Mouse (Mus musculus) megakaryocyte, embryonic 14.5 days (primary cell): ENCODE measurements at regions not wholly inside any gene's neighbourhood (a gene's known extent, or its start where the extent isn't known, plus 50 kb on each side); places are given as distances from the start of the nearest gene placed in this dataset.

Source experiments
- H3K27me3 ChIP-seq: replicated peaks from 2 replicates; pipeline ENCODE3; 2012; ENCODE audit warnings: inconsistent platforms
- H3K36me3 ChIP-seq: replicated peaks from 2 replicates; pipeline ENCODE3; 2012; ENCODE audit warnings: low read length, inconsistent platforms, mixed read lengths
- H3K4me1 ChIP-seq: 2 replicates; pipeline ENCODE4 v1.6.1; 2012; ENCODE audit warnings: inconsistent platforms
- H3K4me3 ChIP-seq: replicated peaks from 2 replicates; pipeline ENCODE3; 2012; ENCODE audit warnings: moderate library complexity, mild to moderate bottlenecking, inconsistent platforms
- H3K9me3 ChIP-seq: 2 replicates; pipeline ENCODE4 v1.6.1; 2012; ENCODE audit warnings: inconsistent platforms
- FLI1 ChIP-seq: IDR thresholded peaks from 2 replicates; pipeline ENCODE4 v1.6.1; 2012; ENCODE audit warnings: low read length, inconsistent platforms, mixed read lengths
- GATA1 ChIP-seq: IDR thresholded peaks from 3 replicates; pipeline ENCODE4 v1.6.1; 2012; ENCODE audit warnings: mixed read lengths, low read length, inconsistent platforms, borderline replicate concordance

DNA sequence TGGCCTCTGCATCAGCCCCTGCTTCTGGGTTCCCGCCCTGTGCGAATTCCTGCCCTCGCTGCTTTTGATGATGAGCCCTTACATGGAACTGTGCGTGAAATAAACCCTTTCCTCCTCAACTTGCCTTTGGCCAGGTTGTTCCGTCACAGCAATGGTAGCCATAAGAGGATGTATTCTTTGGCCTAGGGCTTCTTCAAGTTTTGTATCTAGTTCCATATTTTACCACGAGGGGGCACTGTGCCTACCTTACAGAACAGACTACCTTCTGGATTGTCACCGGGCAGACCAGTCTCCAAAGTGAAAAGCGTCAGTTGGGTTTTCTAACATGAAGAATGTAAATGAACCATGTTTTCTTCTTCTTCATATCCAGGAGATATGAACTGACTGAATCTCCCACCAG lies 58.7 kb upstream of the Prkcq start:
- TF ChIP-seq FLI1 (no peak), GATA1 (no peak)

GRCm38 (mm10) chr2:11118625-11119024 lies 53.3 kb upstream of the Prkcq start:
- TF ChIP-seq GATA1 (no peak), FLI1 (no peak)
- Histone ChIP-seq H3K4me3 (no peak overlapping the region), H3K4me1 (peaks cover 67% of the 10 kb centered on the region), H3K9me3 (no peaks in the 10 kb centered on the region), H3K27me3 (no peaks in the 10 kb centered on the region), H3K36me3 (no peaks in the 10 kb centered on the region)

More for the DNA sequence above, 58.7 kb upstream of the Prkcq start:
- Histone ChIP-seq H3K4me3 (no peak overlapping the region), H3K36me3 (no peaks in the 10 kb centered on the region), H3K4me1 (peaks cover 52% of the 10 kb centered on the region), H3K9me3 (no peaks in the 10 kb centered on the region), H3K27me3 (no peaks in the 10 kb centered on the region)

- no peaks in the 10 kb centered on the region for H3K9me3 ChIP-seq
- H3K4me3 ChIP-seq: no peak overlapping the region
- no peaks in the 10 kb centered on the region for H3K27me3 ChIP-seq
- no peaks in the 10 kb centered on the region for H3K36me3 ChIP-seq
- peaks cover 60% of the 10 kb centered on the region for H3K4me1 ChIP-seq
- no peak for TF ChIP-seq FLI1
Measured at GRCm38 (mm10) chr2:11119301-11119700, 52.6 kb upstream of the Prkcq start.
